Mouse (Mus musculus) bone marrow macrophage, adult 2 months (primary cell): Measurements from ENCODE around the gene Pou2f3.

ENCODE experiments used
- CTCF ChIP-seq: IDR thresholded peaks from 2 replicates; pipeline ENCODE4 v1.5.1; 2012; ENCODE audit warnings: low read depth, mild to moderate bottlenecking, low read length, moderate library complexity
- POLR2A ChIP-seq: IDR thresholded peaks from 2 replicates; pipeline ENCODE4 v1.6.1; 2012; ENCODE audit warnings: mild to moderate bottlenecking, low read depth, low read length, borderline replicate concordance

DNA sequence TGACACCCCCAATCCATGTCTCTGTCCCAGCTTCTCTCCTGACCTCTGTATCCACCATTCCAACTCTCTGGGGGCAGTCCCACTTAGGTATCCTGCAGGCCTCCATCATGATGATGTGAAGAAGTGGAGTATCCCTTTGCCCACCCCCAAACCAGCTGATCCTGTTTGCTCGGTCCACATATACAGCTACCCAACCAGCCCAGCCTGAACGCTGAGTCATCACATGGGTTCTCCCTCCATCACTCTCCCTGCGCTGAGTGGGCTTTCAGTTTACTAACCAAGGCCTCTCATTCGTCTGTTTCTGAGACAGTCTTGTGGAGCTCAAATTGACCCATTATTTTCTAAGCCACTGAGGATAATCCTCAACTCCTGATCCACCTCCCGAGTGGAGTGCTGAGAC, 78.2 kb downstream of the Pou2f3 start:
- TF ChIP-seq CTCF: no peak
- no peak for TF ChIP-seq POLR2A
